Mouse (Mus musculus) kidney, postnatal 4 days (tissue): ENCODE measurements around the gene Atxn10.
"Not testable (repeated sequence)": the region's sequence is repeated elsewhere in the genome, so short reads cannot be mapped to it uniquely, and the experiment has no call there.

Experiments
- DNase-seq, 2 experiments: peaks; one replicate each; pipeline ENCODE4 v3.0.0; 2021; ENCODE audit warnings: mixed read lengths in 2 of 2

Gene Atxn10

GRCm38 (mm10) chr15:85335671-85336300 lies at the start of gene Atxn10:
Atxn10 (plus strand) TSS chr15:85336245.
- DNase-seq: peak in 1 of 2 experiments; percentile 20

GRCm38 (mm10) chr15:85294632-85295031 lies 41.4 kb upstream of the Atxn10 start:
- peak in 1 of 2 experiments; percentile 20 for DNase-seq

GRCm38 (mm10) chr15:85295544-85295943 lies 40.5 kb upstream of the Atxn10 start:
- peak; percentile 33 to 65 for DNase-seq

GRCm38 (mm10) chr15:85295977-85296376 lies 40.1 kb upstream of the Atxn10 start:
- no peak for DNase-seq

GRCm38 (mm10) chr15:85296538-85296937 lies 39.5 kb upstream of the Atxn10 start:
- no peak for DNase-seq

- peak in 1 of 2 experiments; percentile 40 for DNase-seq
These were observed 37.8 kb upstream of the Atxn10 start for GRCm38 (mm10) chr15:85298167-85298781.

- no peak for DNase-seq
These were observed 37.1 kb upstream of the Atxn10 start for GRCm38 (mm10) chr15:85298946-85299345.

GRCm38 (mm10) chr15:85303241-85303640 lies 32.8 kb upstream of the Atxn10 start:
- DNase-seq: no peak

GRCm38 (mm10) chr15:85303976-85304375 lies 32.1 kb upstream of the Atxn10 start:
- no peak for DNase-seq

- no peak for DNase-seq
These were observed 28.9 kb upstream of the Atxn10 start for GRCm38 (mm10) chr15:85307061-85307660.

GRCm38 (mm10) chr15:85311058-85311657 lies 24.9 kb upstream of the Atxn10 start:
- no peak for DNase-seq

- DNase-seq: peak; percentile 87 to 88
These were observed 20.5 kb upstream of the Atxn10 start for GRCm38 (mm10) chr15:85315378-85316025.

GRCm38 (mm10) chr15:85316342-85317140 lies 19.5 kb upstream of the Atxn10 start:
- peak in 1 of 2 experiments; percentile 8 for DNase-seq

GRCm38 (mm10) chr15:85319924-85320668 lies 15.9 kb upstream of the Atxn10 start:
- peak in 1 of 2 experiments; percentile 18 for DNase-seq

GRCm38 (mm10) chr15:85323214-85323613 lies 12.8 kb upstream of the Atxn10 start:
- no peak for DNase-seq

- DNase-seq: no peak
These were observed 11.6 kb upstream of the Atxn10 start for GRCm38 (mm10) chr15:85324426-85324825.

- DNase-seq: peak in 1 of 2 experiments; percentile 42
These were observed 8.2 kb upstream of the Atxn10 start for GRCm38 (mm10) chr15:85327808-85328207.

GRCm38 (mm10) chr15:85328455-85328854 lies 7.6 kb upstream of the Atxn10 start:
- DNase-seq: peak in 1 of 2 experiments; percentile 46

GRCm38 (mm10) chr15:85329096-85329495 lies 6.9 kb upstream of the Atxn10 start:
- no peak for DNase-seq

GRCm38 (mm10) chr15:85330024-85330423 lies 6.0 kb upstream of the Atxn10 start:
- DNase-seq: no peak

- DNase-seq: not testable (repeated sequence)
These were observed 2.5 kb upstream of the Atxn10 start for GRCm38 (mm10) chr15:85333511-85333910.
